Mouse (Mus musculus) bone marrow, adult 2 months (tissue): ENCODE data around the gene Bcl7c.

Experiments
- CTCF ChIP-seq: fragments of 200-500 bp; IDR thresholded peaks from 2 replicates; pipeline ENCODE4 v1.5.1; 2011; ENCODE audit warnings: low read length, control low read depth; ENCODE audit not compliant: control insufficient read depth, insufficient read depth
- POLR2A ChIP-seq: fragments of 200-500 bp; IDR thresholded peaks from 2 replicates; pipeline ENCODE4 v1.6.1; 2011; ENCODE audit warnings: low read depth, mild to moderate bottlenecking, control low read depth, low read length, borderline replicate concordance; ENCODE audit not compliant: control insufficient read depth

DNA sequence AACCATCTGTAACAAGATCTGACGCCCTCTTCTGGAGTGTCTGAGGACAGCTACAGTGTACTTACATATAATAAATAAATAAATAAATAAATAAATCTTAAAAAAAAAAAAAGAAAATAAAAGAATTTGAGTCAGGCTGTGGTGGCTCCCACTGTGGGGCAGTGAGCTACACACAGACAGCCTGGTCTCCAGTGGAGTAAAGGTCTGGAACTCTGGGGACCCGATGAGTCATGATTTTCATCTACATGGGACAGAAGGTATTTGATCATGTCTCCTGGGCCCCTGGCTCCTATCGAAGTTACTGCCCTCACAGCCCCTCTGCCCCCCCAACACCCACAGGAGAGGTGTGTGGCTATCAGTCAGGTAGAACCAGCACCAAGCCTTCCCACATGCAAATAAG lies 57.1 kb downstream of the Bcl7c start:
- TF ChIP-seq POLR2A (no peak), CTCF (no peak)
